Mouse (Mus musculus) CH12.LX (cell line): ENCODE data around the gene Rragd. TPM values are rescaled to one million over a fixed set of nuclear protein-coding genes. Genes with fewer than 3 reads are reported as not detected.

Experiments used
- DNase-seq: peaks from one replicate; pipeline ENCODE4 v3.0.0-alpha.2; 2013; ENCODE audit errors: extremely low read depth
- H3K27ac ChIP-seq: 2 replicates; pipeline ENCODE4 v1.5.1; 2012; ENCODE audit warnings: low read depth, mild to moderate bottlenecking, control low read depth, moderate library complexity; ENCODE audit not compliant: insufficient read depth
- H3K27me3 ChIP-seq: replicated peaks from 2 replicates; pipeline ENCODE3; 2012; ENCODE audit warnings: inconsistent platforms
- H3K36me3 ChIP-seq, 2 experiments: replicated peaks in 1 of 2; 2 replicates each; pipeline versions ENCODE3 to v1.6.1; 2012; ENCODE audit warnings: inconsistent platforms in 1 of 2, low read length in 1 of 2, mild to moderate bottlenecking in 1 of 2, mixed read lengths in 1 of 2, moderate library complexity in 1 of 2; ENCODE audit not compliant: control insufficient read depth in 1 of 2, insufficient read depth in 1 of 2
- H3K4me1 ChIP-seq, 2 experiments: 2 replicates each; pipeline ENCODE4 v1.6.1; 2012; ENCODE audit warnings: inconsistent platforms in 1 of 2, moderate library complexity in 1 of 2; ENCODE audit not compliant: insufficient read depth in 2 of 2, control insufficient read depth in 1 of 2
- H3K4me2 ChIP-seq: 2 replicates; pipeline ENCODE4 v1.6.1; 2012; ENCODE audit warnings: low read depth, mild to moderate bottlenecking, control low read depth; ENCODE audit not compliant: poor library complexity, insufficient read depth, severe bottlenecking
- H3K4me3 ChIP-seq, 3 experiments: fragments of 150-350 bp in 1 of 3; sonication (generic) in 1 of 3; replicated peaks in 1 of 3; 2 replicates each; pipeline versions ENCODE3 to v1.5.1; 2011 to 2012; ENCODE audit warnings: low read depth in 2 of 3, low read length in 2 of 3, mild to moderate bottlenecking in 2 of 3, moderate library complexity in 2 of 3, control low read depth in 1 of 3, improper control_type of control experiment in 1 of 3, inconsistent platforms in 1 of 3, mixed read lengths in 1 of 3; ENCODE audit not compliant: poor library complexity in 1 of 3
- H3K79me2 ChIP-seq: replicated peaks from 2 replicates; pipeline ENCODE4 v1.6.1; 2012; ENCODE audit warnings: mild to moderate bottlenecking, moderate library complexity; ENCODE audit not compliant: control insufficient read depth, poor library complexity, insufficient read depth, severe bottlenecking; ENCODE audit errors: extremely low read depth
- H3K9ac ChIP-seq: 2 replicates; pipeline ENCODE4 v1.6.1; 2012; ENCODE audit warnings: low read depth, mild to moderate bottlenecking, control low read depth, moderate library complexity; ENCODE audit not compliant: insufficient read depth
- H3K9me3 ChIP-seq: replicated peaks from 2 replicates; pipeline ENCODE3; 2012; ENCODE audit warnings: low read length, inconsistent platforms, mixed read lengths
- BHLHE40 ChIP-seq: IDR thresholded peaks from 2 replicates; pipeline ENCODE4 v1.6.1; 2011; ENCODE audit warnings: mild to moderate bottlenecking, low read depth, low read length, improper control_type of control experiment
- CTCF ChIP-seq, 2 experiments: IDR thresholded peaks in 1 of 2; conservative IDR thresholded peaks in 1 of 2; 2 replicates each; pipeline ENCODE4 v1.5.1; 2011 to 2012; ENCODE audit warnings: low read depth in 2 of 2, low read length in 2 of 2, improper control_type of control experiment in 1 of 2, inconsistent platforms in 1 of 2, mild to moderate bottlenecking in 1 of 2, moderate library complexity in 1 of 2
- E2F4 ChIP-seq: IDR thresholded peaks from 2 replicates; pipeline ENCODE4 v1.6.1; 2011; ENCODE audit warnings: low read depth, low read length, improper control_type of control experiment; ENCODE audit not compliant: insufficient replicate concordance
- ELF1 ChIP-seq: IDR thresholded peaks from 2 replicates; pipeline ENCODE4 v1.6.1; 2014; ENCODE audit warnings: low read depth, mild to moderate bottlenecking, inconsistent platforms, low read length, improper control_type of control experiment
- ETS1 ChIP-seq: conservative IDR thresholded peaks from 2 replicates; pipeline ENCODE4 v1.6.1; 2012; ENCODE audit warnings: low read depth, mild to moderate bottlenecking, inconsistent platforms, low read length, improper control_type of control experiment, moderate library complexity
- GABPA ChIP-seq: IDR thresholded peaks from 2 replicates; pipeline ENCODE4 v1.6.1; 2012; ENCODE audit warnings: low read depth, low read length, improper control_type of control experiment, inconsistent platforms; ENCODE audit not compliant: insufficient replicate concordance
- JUND ChIP-seq: conservative IDR thresholded peaks from 2 replicates; pipeline ENCODE4 v1.6.1; 2011; ENCODE audit warnings: low read depth, low read length, improper control_type of control experiment
- MAX ChIP-seq: IDR thresholded peaks from 2 replicates; pipeline ENCODE4 v1.6.1; 2011; ENCODE audit warnings: low read length, improper control_type of control experiment
- MAZ ChIP-seq: IDR thresholded peaks from 2 replicates; pipeline ENCODE4 v1.6.1; 2012; ENCODE audit warnings: low read depth, mild to moderate bottlenecking, inconsistent platforms, low read length, improper control_type of control experiment, moderate library complexity
- MXI1 ChIP-seq: IDR thresholded peaks from 2 replicates; pipeline ENCODE4 v1.6.1; 2011; ENCODE audit warnings: mild to moderate bottlenecking, low read depth, low read length, improper control_type of control experiment
- POLR2A ChIP-seq: IDR thresholded peaks from 2 replicates; pipeline ENCODE4 v1.6.1; 2011; ENCODE audit warnings: low read depth, mild to moderate bottlenecking, improper control_type of control experiment, low read length
- RCOR1 ChIP-seq: conservative IDR thresholded peaks from 2 replicates; pipeline ENCODE4 v1.6.1; 2012; ENCODE audit warnings: low read depth, mild to moderate bottlenecking, inconsistent platforms, low read length, improper control_type of control experiment
- SIN3A ChIP-seq: IDR thresholded peaks from 2 replicates; pipeline ENCODE4 v1.6.1; 2012; ENCODE audit warnings: low read length, improper control_type of control experiment, inconsistent platforms
- TCF12 ChIP-seq: IDR thresholded peaks from 2 replicates; pipeline ENCODE4 v1.6.1; 2014; ENCODE audit warnings: low read depth, mild to moderate bottlenecking, inconsistent platforms, low read length, improper control_type of control experiment
- USF1 ChIP-seq: IDR thresholded peaks from 2 replicates; pipeline ENCODE4 v1.6.1; 2014; ENCODE audit warnings: low read depth, mild to moderate bottlenecking, inconsistent platforms, low read length, improper control_type of control experiment
- USF2 ChIP-seq: conservative IDR thresholded peaks from 2 replicates; pipeline ENCODE4 v1.6.1; 2011; ENCODE audit warnings: low read depth, low read length, improper control_type of control experiment
- ZC3H11A ChIP-seq: IDR thresholded peaks from 2 replicates; pipeline ENCODE4 v1.6.1; 2012; ENCODE audit warnings: low read depth, mild to moderate bottlenecking, inconsistent platforms, low read length, improper control_type of control experiment
- ZMIZ1 ChIP-seq: IDR thresholded peaks from 2 replicates; pipeline ENCODE4 v1.6.1; 2012; ENCODE audit warnings: low read depth, mild to moderate bottlenecking, inconsistent platforms, low read length, improper control_type of control experiment
- dilution Hi-C: fragments of 300-500 bp; cut with MboI; formaldehyde crosslinking; loops from 2 replicates; pipeline ENCODE4 v1.14.3; 2020; ENCODE audit warnings: low sequenced_read_pairs; ENCODE audit not compliant: extremely low pct_unique_long_range_greater_than_20kb, extremely low pct_ligation_motif_present
- in situ Hi-C: fragments of 300-500 bp; cut with MboI; formaldehyde crosslinking; loops from 3 replicates; pipeline ENCODE4 v1.14.3; 2019; ENCODE audit warnings: low sequenced_read_pairs, low pct_ligation_motif_present, low pct_unique_long_range_greater_than_20kb, mixed read lengths
- polyA plus RNA-seq: library from polyadenylated mRNA; unstranded; fragments of >175 nt; gene quantifications from 2 replicates; pipeline ENCODE4 v1.2.1, GENCODE M21; 2012; ENCODE audit warnings: low read depth; ENCODE audit not compliant: insufficient read length
- total RNA-seq, 2 experiments: library from RNA; depleted of rRNA; stranded (reverse); fragments of 300-350 nt in 1 of 2; fragments of >200 nt in 1 of 2; gene quantifications; 2 replicates each; pipeline ENCODE4 v1.2.3; 2012 to 2014

Gene Rragd
- total and polyA plus RNA-seq, 3 experiments, result 0.46 to 1.4 (median 1.1) TPM

DNA sequence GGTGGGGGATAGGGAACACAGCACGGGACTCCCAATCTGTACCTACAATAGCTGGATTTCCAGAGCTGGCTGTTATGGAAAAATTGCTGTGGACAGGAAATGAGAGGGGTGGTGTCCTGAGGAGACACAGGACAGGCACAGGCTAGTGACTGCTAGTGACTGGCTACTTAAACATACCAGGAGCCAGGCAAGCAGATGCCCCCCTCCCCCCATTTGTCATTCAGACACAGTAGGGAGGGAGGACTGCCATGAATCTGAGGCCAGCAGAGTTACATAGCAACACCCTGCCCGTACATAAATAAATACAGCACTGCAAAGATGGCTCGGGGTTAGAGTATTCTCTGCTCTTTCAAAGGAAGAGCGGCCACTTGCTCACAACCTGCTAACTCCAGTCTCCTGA is 35.2 kb upstream of the Rragd start:
- Histone ChIP-seq H3K4me2 (no peak overlapping the region), H3K79me2 (no peaks in the 10 kb centered on the region), H3K27ac (no peak overlapping the region), H3K9ac (no peak overlapping the region), H3K27me3 (no peaks in the 10 kb centered on the region), H3K9me3 (no peaks in the 10 kb centered on the region), H3K36me3 (no peaks in the 10 kb centered on the region), H3K4me3 (no peak overlapping the region), H3K4me1 (peaks cover 2 to 10% of the 10 kb centered on the region in 2 experiments; a peak in 2 of 4 replicates)
- in situ Hi-C loops (no loop called here), dilution Hi-C loops (no loop called here)
- TF ChIP-seq POLR2A (no peak), ZC3H11A (no peak), TCF12 (no peak), MAZ (no peak), CTCF (conservative IDR thresholded peaks at IDR 0.05 in 1 of 2, IDR thresholded peaks at IDR 0.05 in 1 of 2; ENCODE audit: low read depth in 2 of 2, low read length in 2 of 2) (no peak), BHLHE40 (no peak), MAX (no peak), ETS1 (no peak), ZMIZ1 (no peak), USF2 (no peak)
- DNase-seq, result no peak

DNA sequence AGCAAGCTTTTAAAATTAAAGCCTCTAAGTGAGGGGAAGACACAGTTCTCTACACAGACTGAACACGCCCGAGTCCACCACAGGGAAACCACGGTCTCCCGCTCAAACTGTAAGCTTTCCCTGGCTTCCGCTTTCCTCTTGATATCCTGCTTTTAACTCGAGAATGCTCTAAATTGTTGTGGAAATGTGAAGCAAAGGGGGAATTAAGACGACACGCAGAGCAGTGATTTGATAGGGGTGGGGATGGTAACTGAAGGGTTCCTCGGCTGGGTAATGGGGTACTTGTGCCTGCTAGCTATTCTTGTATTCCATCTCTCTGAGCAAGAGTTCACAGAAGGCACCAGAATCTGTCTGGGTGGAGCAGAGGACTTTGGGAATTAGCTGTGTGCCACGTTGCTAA is 34.1 kb upstream of the Rragd start:
- H3K36me3 ChIP-seq, result no peaks in the 10 kb centered on the region
- H3K27ac ChIP-seq, result no peak overlapping the region
- no peaks in the 10 kb centered on the region for H3K79me2 ChIP-seq
- no peak overlapping the region for H3K4me3 ChIP-seq
- dilution Hi-C loops, result no loop called here
- TF ChIP-seq ELF1, result no peak
- TF ChIP-seq E2F4, result no peak
- no peak for TF ChIP-seq SIN3A
- no peak for TF ChIP-seq RCOR1
- no peak for TF ChIP-seq USF1
- no peak for TF ChIP-seq GABPA
- no peak for TF ChIP-seq MXI1
- TF ChIP-seq JUND, result no peak
- peaks cover 2 to 10% of the 10 kb centered on the region in 2 experiments; a peak in 2 of 4 replicates for H3K4me1 ChIP-seq
- H3K27me3 ChIP-seq, result no peaks in the 10 kb centered on the region
- H3K4me2 ChIP-seq, result no peak overlapping the region
- H3K9ac ChIP-seq, result no peak overlapping the region
- H3K9me3 ChIP-seq, result no peaks in the 10 kb centered on the region
- in situ Hi-C loops, result no loop called here
- DNase-seq, result no peak
